Mouse (Mus musculus) heart, embryonic 10.5 days (tissue): ENCODE measurements around the gene Hist4h4. TPM values are rescaled to one million over a fixed set of nuclear protein-coding genes. Genes with fewer than 3 reads are reported as not detected.
A peak's percentile ranks its signal among the peaks of the same experiment; 100 is the strongest.

Experiments
- DNase-seq: peaks from one replicate; pipeline ENCODE4 v3.0.0-alpha.2; 2017; ENCODE audit warnings: low spot score
- H3K27ac ChIP-seq: fragments of 300-500 bp; sonication (generic); 2 replicates; pipeline ENCODE4 v1.5.1; 2016; ENCODE audit warnings: mild to moderate bottlenecking
- H3K27me3 ChIP-seq: fragments of 300-500 bp; sonication (generic); 2 replicates; pipeline ENCODE4 v1.6.1; 2016; ENCODE audit warnings: mild to moderate bottlenecking; ENCODE audit not compliant: poor library complexity, insufficient read depth, severe bottlenecking
- H3K36me3 ChIP-seq: fragments of 300-500 bp; sonication (generic); 2 replicates; pipeline ENCODE4 v1.6.1; 2016; ENCODE audit warnings: mild to moderate bottlenecking, moderate library complexity
- H3K4me1 ChIP-seq: fragments of 300-500 bp; sonication (generic); 2 replicates; pipeline ENCODE4 v1.6.1; 2016; ENCODE audit warnings: mild to moderate bottlenecking
- H3K4me3 ChIP-seq: fragments of 300-500 bp; sonication (generic); 2 replicates; pipeline ENCODE4 v1.5.1; 2016; ENCODE audit warnings: mild to moderate bottlenecking, moderate library complexity
- H3K9me3 ChIP-seq: fragments of 300-500 bp; sonication (generic); 2 replicates; pipeline ENCODE4 v1.6.1; 2016; ENCODE audit warnings: mild to moderate bottlenecking, moderate library complexity
- WGBS: fragments of 180-500 bp; shearing (Covaris S2); methylation state at CpG from one replicate; pipeline ENCODE4 v1.1.7; 2016; 5-methylcytosine and 5-hydroxymethylcytosine counted together
- polyA plus RNA-seq: library from polyadenylated mRNA; unstranded; fragments of >200 nt; fragmentation: Nextera tagmentation; extraction: Ambion mirVana; gene quantifications from 2 replicates; pipeline ENCODE4 v1.2.1, GENCODE M21; 2016

The Hist4h4 gene
- polyA plus RNA-seq, 1 experiment from 2014 or later: 0.63 TPM

GRCm38 (mm10) chr6:136795110-136795509, 9.1 kb downstream of the Hist4h4 start:
- no peaks in the 10 kb centered on the region for H3K36me3 ChIP-seq
- WGBS: 39% methylated on average over 1 of the region's 1 CpGs
- no peaks in the 10 kb centered on the region for H3K27me3 ChIP-seq
- no peak overlapping the region for H3K27ac ChIP-seq
- no peak overlapping the region for H3K4me3 ChIP-seq
- peak; percentile 7 for DNase-seq
- H3K4me1 ChIP-seq: 0 out of 2 replicates have a peak, but pooled peaks cover 7% of the 10 kb centered on the region
- no peaks in the 10 kb centered on the region for H3K9me3 ChIP-seq

GRCm38 (mm10) chr6:136793831-136794525, 10.2 kb downstream of the Hist4h4 start:
- 0 out of 2 replicates have a peak, but pooled peaks cover 7% of the 10 kb centered on the region for H3K4me1 ChIP-seq
- DNase-seq: no peak
- no peaks in the 10 kb centered on the region for H3K27me3 ChIP-seq
- no peaks in the 10 kb centered on the region for H3K9me3 ChIP-seq
- peak overlapping the region; percentile 79 for H3K27ac ChIP-seq
- WGBS: under 1% methylated on average over 22 of the region's 24 CpGs
- H3K4me3 ChIP-seq: peak overlapping the region; percentile 67
- H3K36me3 ChIP-seq: no peaks in the 10 kb centered on the region

DNA sequence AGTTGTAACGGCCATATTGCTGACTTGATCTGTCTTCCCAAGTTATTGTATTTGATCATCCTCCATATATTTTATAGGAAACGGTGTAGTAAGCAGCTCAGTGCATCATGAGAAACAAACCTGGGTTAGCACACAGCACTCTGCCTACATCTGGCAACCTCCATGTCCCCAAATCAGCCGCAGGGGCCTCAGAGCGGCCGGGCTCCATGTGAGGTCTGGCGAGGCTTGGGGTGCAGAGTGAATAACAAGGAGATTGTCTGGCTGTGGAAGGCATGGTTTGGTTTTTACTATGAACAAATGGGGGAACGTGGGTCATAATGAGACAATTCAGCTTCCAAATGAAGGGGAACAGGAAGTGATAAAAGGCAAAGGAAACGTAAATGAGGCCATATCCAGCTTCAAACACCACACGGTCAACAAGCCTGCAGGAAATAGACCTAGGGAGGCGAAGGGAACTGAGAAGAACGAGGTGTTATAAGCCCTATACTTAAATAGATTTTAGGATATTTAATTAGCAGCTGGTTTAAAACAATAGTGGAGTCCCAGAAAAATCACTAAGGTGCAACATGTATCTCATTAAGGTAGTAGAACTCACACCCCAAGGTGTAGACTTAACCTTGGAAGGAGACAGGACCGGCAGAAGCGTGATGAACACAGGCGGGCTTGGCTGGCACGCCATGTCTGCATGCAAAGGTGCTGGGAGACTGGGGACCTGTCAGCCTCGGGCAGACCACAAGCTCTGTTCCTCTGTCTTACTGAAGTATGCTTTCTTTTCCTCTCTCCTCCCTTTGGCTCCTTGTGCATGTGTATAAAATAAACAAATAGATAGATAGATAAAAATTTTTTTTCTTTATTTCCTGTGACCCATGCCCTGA, 11.1 kb downstream of the Hist4h4 start:
- WGBS: 19% methylated on average over 16 of the region's 16 CpGs
- no peaks in the 10 kb centered on the region for H3K9me3 ChIP-seq
- no peaks in the 10 kb centered on the region for H3K27me3 ChIP-seq
- H3K36me3 ChIP-seq: no peaks in the 10 kb centered on the region
- H3K4me3 ChIP-seq: peak overlapping the region; percentile 67
- 0 out of 2 replicates have a peak, but pooled peaks cover 7% of the 10 kb centered on the region for H3K4me1 ChIP-seq
- peak overlapping the region; percentile 79; the same call in 1 of the 2 replicates for H3K27ac ChIP-seq
- no peak for DNase-seq

DNA sequence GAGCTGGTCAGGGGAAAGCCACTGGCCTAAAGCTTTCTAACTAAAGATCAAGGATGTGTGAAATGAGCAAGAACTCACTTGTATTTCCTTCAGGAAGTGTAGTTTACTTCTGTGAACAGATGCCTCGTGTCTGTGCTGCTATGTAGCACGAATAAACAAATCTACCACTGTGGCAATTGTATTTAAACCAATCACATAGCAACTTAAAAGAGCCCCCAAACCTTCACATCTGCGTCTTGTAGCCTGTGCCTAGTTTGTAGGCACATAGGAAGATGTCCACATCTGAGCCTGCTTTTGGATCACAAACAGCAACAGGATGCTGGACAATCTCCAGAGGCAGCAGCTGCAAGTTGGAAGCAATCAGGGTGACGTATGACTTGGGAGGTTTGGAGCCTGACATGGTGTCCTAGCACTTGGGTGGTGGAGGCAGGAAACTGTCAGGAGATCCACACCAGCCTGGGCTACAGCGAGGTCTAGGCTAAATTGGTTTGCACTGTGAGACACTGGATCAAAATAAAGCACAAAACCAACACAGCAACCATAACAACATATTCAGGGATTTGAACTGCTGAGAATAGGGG, 14.7 kb downstream of the Hist4h4 start:
- H3K27me3 ChIP-seq: no peaks in the 10 kb centered on the region
- H3K4me3 ChIP-seq: no peak overlapping the region
- WGBS: 72% methylated on average over 5 of the region's 5 CpGs
- DNase-seq: no peak
- H3K4me1 ChIP-seq: 0 out of 2 replicates have a peak, but pooled peaks cover 7% of the 10 kb centered on the region
- H3K9me3 ChIP-seq: no peaks in the 10 kb centered on the region
- H3K36me3 ChIP-seq: no peaks in the 10 kb centered on the region
- H3K27ac ChIP-seq: no peak overlapping the region

DNA sequence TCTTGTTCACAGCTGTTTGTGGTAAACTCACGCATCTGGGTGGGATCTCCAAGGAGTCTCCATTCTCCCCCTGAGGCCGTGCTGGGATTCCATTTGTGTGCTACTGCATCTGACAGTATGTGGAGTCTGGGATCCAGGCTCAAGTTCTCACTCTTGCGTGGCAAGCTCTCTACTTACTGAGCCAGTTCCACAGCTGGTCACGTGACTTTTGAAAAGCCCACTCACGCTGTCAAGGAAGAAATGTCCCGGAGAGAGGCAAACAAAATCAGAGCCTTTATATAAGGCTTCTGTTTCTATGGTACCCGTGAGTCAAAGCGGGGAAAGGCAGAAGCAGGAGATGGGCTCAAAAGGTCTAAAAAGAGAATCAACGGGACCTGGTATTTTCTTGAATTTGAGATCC, 21.5 kb downstream of the Hist4h4 start:
- H3K27me3 ChIP-seq: no peaks in the 10 kb centered on the region
- H3K27ac ChIP-seq: no peak overlapping the region
- H3K36me3 ChIP-seq: no peaks in the 10 kb centered on the region
- DNase-seq: no peak
- H3K4me1 ChIP-seq: 0 out of 2 replicates have a peak, but pooled peaks cover 5% of the 10 kb centered on the region
- no peaks in the 10 kb centered on the region for H3K9me3 ChIP-seq
- H3K4me3 ChIP-seq: no peak overlapping the region
- 81% methylated on average over 9 of the region's 9 CpGs for WGBS

- no peaks in the 10 kb centered on the region for H3K36me3 ChIP-seq
- H3K9me3 ChIP-seq: no peaks in the 10 kb centered on the region
- H3K4me3 ChIP-seq: no peak overlapping the region
- no peak overlapping the region for H3K27ac ChIP-seq
- no peaks in the 10 kb centered on the region for H3K27me3 ChIP-seq
- WGBS: 83% methylated on average over 12 of the region's 12 CpGs
- no peak for DNase-seq
- H3K4me1 ChIP-seq: 0 out of 2 replicates have a peak, but pooled peaks cover 5% of the 10 kb centered on the region
These were observed 22.1 kb downstream of the Hist4h4 start for GRCm38 (mm10) chr6:136782146-136782545.

GRCm38 (mm10) chr6:136781377-136781986, 22.7 kb downstream of the Hist4h4 start, which contains the start of gene Gucy2c:
Gene Gucy2c, minus strand, starts transcription at chr6:136781765.
- no peak within 1 kb of the TSS for H3K4me3 ChIP-seq
- H3K4me1 ChIP-seq: 0 out of 2 replicates have a peak, but pooled peaks cover 5% of the 10 kb centered on the region
- no peak for DNase-seq
- H3K27ac ChIP-seq: no peak within 1 kb of the TSS
- H3K36me3 ChIP-seq: no peaks in the 10 kb centered on the region
- no peaks in the 10 kb centered on the region for H3K27me3 ChIP-seq
- H3K9me3 ChIP-seq: no peaks in the 10 kb centered on the region
- WGBS: 74% methylated on average over 20 of the region's 20 CpGs

DNA sequence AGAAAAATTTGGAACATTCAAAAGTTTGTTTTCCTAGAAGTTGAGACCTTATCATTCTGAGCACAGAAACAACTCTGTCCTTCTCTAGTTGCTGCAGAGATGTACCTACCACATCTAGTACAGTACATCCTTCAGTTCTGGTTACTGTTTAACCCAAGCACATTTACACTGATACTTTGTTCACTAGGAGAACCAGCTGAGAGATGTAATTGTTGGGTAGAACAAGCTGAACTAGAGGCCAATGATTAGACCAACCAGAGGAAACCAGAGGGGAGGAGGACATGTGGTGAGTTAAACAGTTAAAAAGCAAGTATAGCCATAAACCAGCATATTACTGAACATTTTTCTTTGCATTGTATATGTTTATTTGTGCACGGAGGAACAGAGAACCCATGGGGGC, 27.8 kb downstream of the Hist4h4 start:
- WGBS: 78% methylated on average over 1 of the region's 1 CpGs
- DNase-seq: no peak
- Histone ChIP-seq H3K9me3 (no peaks in the 10 kb centered on the region), H3K4me3 (no peak overlapping the region), H3K4me1 (no peaks in the 10 kb centered on the region), H3K36me3 (no peaks in the 10 kb centered on the region), H3K27me3 (no peaks in the 10 kb centered on the region), H3K27ac (no peak overlapping the region)

DNA sequence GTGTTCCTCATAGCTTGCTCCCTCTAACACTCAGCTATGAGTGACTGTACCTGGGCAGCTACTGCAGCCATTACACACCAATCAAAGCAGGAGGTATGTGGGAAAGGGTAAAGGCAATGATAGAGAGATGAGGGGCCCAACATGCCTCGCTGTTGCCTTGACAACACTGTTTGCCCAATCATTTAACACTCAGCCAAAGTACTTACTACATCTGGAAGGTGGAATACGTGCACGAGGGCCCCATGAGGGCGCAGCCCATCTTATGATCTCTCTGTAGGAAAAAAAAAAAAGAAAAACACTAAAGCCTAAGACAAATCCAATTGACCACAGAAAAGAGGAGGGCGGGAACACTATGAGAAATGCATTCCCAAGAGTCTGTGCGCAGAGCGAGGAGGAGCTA, 34.4 kb downstream of the Hist4h4 start:
- DNase-seq: no peak
- WGBS: 83% methylated on average over 7 of the region's 7 CpGs
- Histone ChIP-seq H3K9me3 (no peaks in the 10 kb centered on the region), H3K27me3 (no peaks in the 10 kb centered on the region), H3K36me3 (no peaks in the 10 kb centered on the region), H3K27ac (no peak overlapping the region), H3K4me3 (no peak overlapping the region), H3K4me1 (no peaks in the 10 kb centered on the region)

DNA sequence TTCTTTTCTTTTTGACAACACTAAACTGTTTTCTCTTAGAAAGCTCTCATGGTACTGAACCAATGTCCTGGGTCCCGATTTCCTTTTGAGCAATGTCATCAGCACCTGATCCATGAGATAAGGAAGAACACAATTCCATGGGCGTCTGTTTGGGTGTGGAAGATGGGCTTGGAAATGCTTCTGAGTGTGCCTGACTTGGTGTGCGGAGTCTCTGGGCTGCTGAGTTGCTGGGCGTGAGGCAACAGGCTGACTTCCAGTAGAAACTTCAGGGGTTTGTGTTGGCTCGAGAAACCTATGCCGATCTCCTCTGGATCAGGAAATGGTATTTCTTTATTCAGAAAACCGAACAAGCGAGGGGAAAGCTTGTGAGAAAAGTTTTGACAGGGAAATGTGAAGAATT, 35.1 kb downstream of the Hist4h4 start:
- Histone ChIP-seq H3K4me1 (peaks cover 4% of the 10 kb centered on the region; the same call in 1 of the 2 replicates), H3K36me3 (no peaks in the 10 kb centered on the region), H3K27ac (no peak overlapping the region), H3K9me3 (no peaks in the 10 kb centered on the region), H3K27me3 (no peaks in the 10 kb centered on the region), H3K4me3 (no peak overlapping the region)
- 79% methylated on average over 8 of the region's 8 CpGs for WGBS
- DNase-seq: no peak

DNA sequence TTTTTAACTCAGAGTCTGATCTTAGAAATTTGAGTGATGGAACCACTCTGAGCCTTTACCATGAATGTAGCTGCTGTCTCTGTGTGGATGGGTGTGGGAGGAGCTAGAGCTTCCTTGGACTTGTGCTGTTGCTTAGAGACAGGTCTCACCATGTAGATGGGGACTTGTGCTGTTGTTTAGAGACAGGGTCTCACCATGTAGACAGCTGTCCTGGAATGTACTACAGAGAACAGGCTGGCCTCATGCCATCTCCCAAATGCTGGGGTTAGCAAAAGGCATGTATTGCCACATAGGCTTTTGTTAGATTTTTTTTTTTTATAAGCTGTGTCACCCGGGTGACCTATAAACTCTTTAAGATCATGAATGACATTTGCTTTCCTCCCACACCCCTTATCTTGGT, 40.3 kb downstream of the Hist4h4 start:
- H3K9me3 ChIP-seq: no peaks in the 10 kb centered on the region
- H3K27me3 ChIP-seq: no peaks in the 10 kb centered on the region
- H3K4me1 ChIP-seq: peaks cover 11% of the 10 kb centered on the region; the same call in 1 of the 2 replicates
- peak; percentile 77 for DNase-seq
- no peak overlapping the region for H3K27ac ChIP-seq
- 29% methylated on average over 1 of the region's 1 CpGs for WGBS
- no peaks in the 10 kb centered on the region for H3K36me3 ChIP-seq
- H3K4me3 ChIP-seq: no peak overlapping the region
